Comparison of ENCODE assay signal across 35 mouse cellular contexts in genomic region chr3:72735011-72735410, GRCm38 (mm10).
"Had no signal": no experiment of that assay in that cellular context is flagged by ENCODE, and none has a peak within 500 bp of the region (broad histone marks: within the 10 kb centered on the region; RNA-seq: fewer than 3 reads in every experiment).

No protein-coding gene starts in this region.

- H3K27ac ChIP-seq: heart, embryonic 10.5 days; heart, embryonic 13.5 days; heart, embryonic 15.5 days; hindbrain, embryonic 10.5 days; hindbrain, embryonic 12.5 days; hindbrain, embryonic 13.5 days; hindbrain, embryonic 14.5 days; hindbrain, embryonic 15.5 days; hindbrain, postnatal 0 days; intestine, embryonic 15.5 days; kidney, embryonic 15.5 days; kidney, postnatal 0 days; layer of hippocampus, adult 2 months had no signal

- H3K27me3 ChIP-seq: heart, embryonic 12.5 days; heart, embryonic 13.5 days; heart, embryonic 15.5 days; hindbrain, embryonic 12.5 days; hindbrain, embryonic 13.5 days; hindbrain, embryonic 15.5 days; intestine, embryonic 15.5 days; kidney, embryonic 15.5 days had no signal

- H3K9me3 ChIP-seq: heart, embryonic 10.5 days; heart, embryonic 12.5 days; heart, embryonic 13.5 days; heart, embryonic 15.5 days; hindbrain, embryonic 10.5 days; hindbrain, embryonic 12.5 days; hindbrain, embryonic 13.5 days; hindbrain, embryonic 15.5 days; intestine, embryonic 15.5 days; kidney, embryonic 15.5 days had no signal

- DNase-seq: heart, postnatal 10 days; heart, postnatal 14 days; heart, postnatal 36 days; heart, postnatal 4 days; kidney, adult 11 months; kidney, adult 18-20 months; kidney, adult 2 months; kidney, adult 8-10 months; kidney, adult 9 months; kidney, postnatal 10 days; kidney, postnatal 14 days; kidney, postnatal 25 days; kidney, postnatal 36 days; kidney, postnatal 4 days; layer of hippocampus, adult 9-11 months; layer of hippocampus, postnatal 36 days had no signal

- H3K36me3 ChIP-seq: heart, embryonic 10.5 days; heart, embryonic 12.5 days; heart, embryonic 13.5 days; heart, embryonic 15.5 days; hindbrain, embryonic 10.5 days; hindbrain, embryonic 12.5 days; hindbrain, embryonic 13.5 days; hindbrain, embryonic 15.5 days; intestine, embryonic 15.5 days; kidney, embryonic 15.5 days had no signal

- H3K4me1 ChIP-seq: heart, embryonic 10.5 days; heart, embryonic 12.5 days; heart, embryonic 13.5 days; heart, embryonic 15.5 days; hindbrain, embryonic 10.5 days; hindbrain, embryonic 12.5 days; hindbrain, embryonic 13.5 days; hindbrain, embryonic 15.5 days; intestine, embryonic 15.5 days; kidney, embryonic 15.5 days had no signal

- H3K9ac ChIP-seq: heart, embryonic 12.5 days; heart, embryonic 13.5 days; heart, embryonic 15.5 days; hindbrain, embryonic 12.5 days; hindbrain, embryonic 13.5 days; hindbrain, embryonic 14.5 days; hindbrain, embryonic 15.5 days; intestine, embryonic 15.5 days; kidney, embryonic 15.5 days had no signal

- H3K4me3 ChIP-seq: heart, embryonic 10.5 days; heart, embryonic 12.5 days; heart, embryonic 13.5 days; heart, embryonic 15.5 days; hindbrain, embryonic 10.5 days; hindbrain, embryonic 12.5 days; hindbrain, embryonic 13.5 days; hindbrain, embryonic 15.5 days; intestine, embryonic 15.5 days; kidney, embryonic 15.5 days; layer of hippocampus, adult 2 months had no signal

- ATAC-seq: hindbrain, embryonic 16.5 days; hindbrain, postnatal 0 days; inflammation-experienced regulatory T-cells, adult 6 months; intestine, embryonic 15.5 days; intestine, embryonic 16.5 days; intestine, postnatal 0 days had no signal

- H3K4me2 ChIP-seq: heart, embryonic 11.5 days; heart, embryonic 12.5 days; heart, embryonic 13.5 days; heart, embryonic 15.5 days; hindbrain, embryonic 12.5 days; hindbrain, embryonic 13.5 days; hindbrain, embryonic 14.5 days; hindbrain, embryonic 15.5 days; intestine, embryonic 15.5 days; kidney, embryonic 15.5 days had no signal
